Mouse (Mus musculus) megakaryocyte, embryonic 14.5 days (primary cell): ENCODE results near the gene Scube1.

Experiments used
- FLI1 ChIP-seq: IDR thresholded peaks from 2 replicates; pipeline ENCODE4 v1.6.1; 2012; ENCODE audit warnings: low read length, inconsistent platforms, mixed read lengths
- GATA1 ChIP-seq: IDR thresholded peaks from 3 replicates; pipeline ENCODE4 v1.6.1; 2012; ENCODE audit warnings: mixed read lengths, low read length, inconsistent platforms, borderline replicate concordance

- TF ChIP-seq GATA1 (no peak), FLI1 (no peak)
Observed at GRCm38 (mm10) chr15:83593702-83594512, 130.9 kb downstream of the Scube1 start.
